Mouse (Mus musculus) stomach, embryonic 14.5 days (tissue): ENCODE data around the gene Ift46. TPM values are rescaled to one million over a fixed set of nuclear protein-coding genes. Genes with fewer than 3 reads are reported as not detected.

ENCODE experiments used
- ATAC-seq: fragments of 200-750 bp; cut with Nextera tagmentation; 2 replicates; pipeline ENCODE4 v1.8.0; 2017; ENCODE audit warnings: low read depth, moderate TSS enrichment; ENCODE audit not compliant: insufficient number of reproducible peaks, insufficient read depth, low FRiP score
- H3K27ac ChIP-seq: fragments of 300-500 bp; sonication (generic); 2 replicates; pipeline ENCODE4 v1.5.1; 2014; ENCODE audit warnings: mild to moderate bottlenecking, low read length, moderate library complexity, mixed read lengths
- H3K27me3 ChIP-seq: fragments of 300-500 bp; sonication (generic); 2 replicates; pipeline ENCODE4 v1.6.1; 2014; ENCODE audit warnings: low read length, control low read depth, mixed read lengths; ENCODE audit not compliant: control insufficient read depth, insufficient read depth
- H3K36me3 ChIP-seq: fragments of 300-500 bp; sonication (generic); 2 replicates; pipeline ENCODE4 v1.6.1; 2014; ENCODE audit warnings: mild to moderate bottlenecking, control low read depth, low read length, moderate library complexity, mixed read lengths; ENCODE audit not compliant: control insufficient read depth, insufficient read depth
- H3K4me1 ChIP-seq: fragments of 300-500 bp; sonication (generic); 2 replicates; pipeline ENCODE4 v1.6.1; 2014; ENCODE audit warnings: low read length, control low read depth, mixed read lengths; ENCODE audit not compliant: control insufficient read depth, insufficient read depth
- H3K4me2 ChIP-seq: fragments of 300-500 bp; sonication (generic); replicated peaks from 2 replicates; pipeline ENCODE4 v1.6.1; 2014; ENCODE audit warnings: low read depth, low read length, control low read depth
- H3K4me3 ChIP-seq: fragments of 300-500 bp; sonication (generic); 2 replicates; pipeline ENCODE4 v1.5.1; 2014; ENCODE audit warnings: low read depth, low read length, control low read depth
- H3K9ac ChIP-seq: fragments of 300-500 bp; sonication (generic); replicated peaks from 2 replicates; pipeline ENCODE4 v1.6.1; 2014; ENCODE audit warnings: low read depth, mild to moderate bottlenecking, control low read depth, low read length, moderate library complexity, mixed read lengths
- H3K9me3 ChIP-seq: fragments of 300-500 bp; sonication (generic); 2 replicates; pipeline ENCODE4 v1.6.1; 2016; ENCODE audit warnings: low read depth, low read length, control low read depth; ENCODE audit not compliant: control insufficient read depth
- WGBS: fragments of 180-500 bp; shearing (Covaris S2); extraction: QIAGEN DNeasy Blood & Tissue Kit; methylation state at CpG from one replicate; pipeline ENCODE4 v1.1.7; 2014; 5-methylcytosine and 5-hydroxymethylcytosine counted together
- polyA plus RNA-seq: library from polyadenylated mRNA; unstranded; fragments of >200 nt; fragmentation: Nextera tagmentation; extraction: Ambion mirVana; gene quantifications from 2 replicates; pipeline ENCODE4 v1.2.1, GENCODE M21; 2014

Gene Ift46
- polyA plus RNA-seq, 1 experiment from 2014 or later, result 119 TPM

- Histone ChIP-seq H3K9ac (peak overlapping the region; percentile 50), H3K4me2 (peak overlapping the region; percentile 95), H3K27me3 (no peaks in the 10 kb centered on the region), H3K27ac (peak overlapping the region; percentile 59; the same call in 1 of the 2 replicates), H3K4me3 (peak overlapping the region; percentile 54), H3K9me3 (peaks cover under 1% of the 10 kb centered on the region; the same call in 1 of the 2 replicates), H3K36me3 (no peaks in the 10 kb centered on the region), H3K4me1 (peaks cover 8% of the 10 kb centered on the region; the same call in 1 of the 2 replicates)
- peak; percentile 44 for ATAC-seq
- WGBS, result 1% methylated on average over 79 of the region's 79 CpGs
Measured at GRCm38 (mm10) chr9:44733671-44734523, 33.8 kb upstream of the Ift46 start.

- H3K4me2 ChIP-seq, result peak within 1 kb of the TSS; percentile 95
- no peaks in the 10 kb centered on the region for H3K27me3 ChIP-seq
- H3K27ac ChIP-seq, result peak within 1 kb of the TSS; percentile 59; the same call in 1 of the 2 replicates
- no peaks in the 10 kb centered on the region for H3K36me3 ChIP-seq
- H3K9me3 ChIP-seq, result peaks cover 5% of the 10 kb centered on the region; the same call in 1 of the 2 replicates
- H3K4me3 ChIP-seq, result peak within 1 kb of the TSS; percentile 54
- H3K9ac ChIP-seq, result peak within 1 kb of the TSS; percentile 50
- peak; percentile 81 for ATAC-seq
- under 1% methylated on average over 47 of the region's 47 CpGs for WGBS
- H3K4me1 ChIP-seq, result peaks cover 8% of the 10 kb centered on the region; the same call in 1 of the 2 replicates
Measured at GRCm38 (mm10) chr9:44734524-44735494, 32.9 kb upstream of the Ift46 start, which contains the start of gene Phldb1. Phldb1 (minus strand) TSS chr9:44735198.

GRCm38 (mm10) chr9:44735886-44736285 is 31.8 kb upstream of the Ift46 start:
- peaks cover 8% of the 10 kb centered on the region; the same call in 1 of the 2 replicates for H3K4me1 ChIP-seq
- no peak overlapping the region for H3K4me3 ChIP-seq
- no peak overlapping the region for H3K4me2 ChIP-seq
- 67% methylated on average over 6 of the region's 6 CpGs for WGBS
- no peak overlapping the region for H3K9ac ChIP-seq
- no peaks in the 10 kb centered on the region for H3K36me3 ChIP-seq
- peaks cover 5% of the 10 kb centered on the region; the same call in 1 of the 2 replicates for H3K9me3 ChIP-seq
- H3K27me3 ChIP-seq, result no peaks in the 10 kb centered on the region
- no peak for ATAC-seq
- no peak overlapping the region for H3K27ac ChIP-seq

- WGBS, result 77% methylated on average over 2 of the region's 2 CpGs
- H3K4me1 ChIP-seq, result peaks cover 8% of the 10 kb centered on the region; the same call in 1 of the 2 replicates
- no peak overlapping the region for H3K4me3 ChIP-seq
- no peak overlapping the region for H3K9ac ChIP-seq
- no peaks in the 10 kb centered on the region for H3K36me3 ChIP-seq
- no peak overlapping the region for H3K27ac ChIP-seq
- no peaks in the 10 kb centered on the region for H3K27me3 ChIP-seq
- H3K9me3 ChIP-seq, result peaks cover 5% of the 10 kb centered on the region; the same call in 1 of the 2 replicates
- no peak for ATAC-seq
- H3K4me2 ChIP-seq, result no peak overlapping the region
Measured at GRCm38 (mm10) chr9:44736301-44736700, 31.4 kb upstream of the Ift46 start.

GRCm38 (mm10) chr9:44737240-44737949 is 30.3 kb upstream of the Ift46 start:
- H3K4me1 ChIP-seq, result peaks cover 8% of the 10 kb centered on the region; the same call in 1 of the 2 replicates
- H3K9ac ChIP-seq, result no peak overlapping the region
- H3K27ac ChIP-seq, result peak overlapping the region; percentile 41
- peak overlapping the region; percentile 22; the same call in 1 of the 2 replicates for H3K4me2 ChIP-seq
- H3K27me3 ChIP-seq, result no peaks in the 10 kb centered on the region
- peaks cover 5% of the 10 kb centered on the region; the same call in 1 of the 2 replicates for H3K9me3 ChIP-seq
- peaks cover 4% of the 10 kb centered on the region; the same call in 1 of the 2 replicates for H3K36me3 ChIP-seq
- H3K4me3 ChIP-seq, result no peak overlapping the region
- 19% methylated on average over 8 of the region's 8 CpGs for whole genome bisulfite sequencing
- ATAC-seq, result peak; percentile 24; the same call in 1 of the 2 replicates

GRCm38 (mm10) chr9:44740663-44741192 is 27.0 kb upstream of the Ift46 start:
- H3K36me3 ChIP-seq, result peaks cover 26% of the 10 kb centered on the region
- no peaks in the 10 kb centered on the region for H3K27me3 ChIP-seq
- peaks cover 5% of the 10 kb centered on the region; the same call in 1 of the 2 replicates for H3K9me3 ChIP-seq
- H3K27ac ChIP-seq, result no peak overlapping the region
- no peak overlapping the region for H3K9ac ChIP-seq
- H3K4me1 ChIP-seq, result no peaks in the 10 kb centered on the region; the same call in 1 of the 2 replicates
- 84% methylated on average over 1 of the region's 1 CpGs for WGBS
- H3K4me3 ChIP-seq, result no peak overlapping the region
- no peak overlapping the region for H3K4me2 ChIP-seq
- ATAC-seq, result no peak

GRCm38 (mm10) chr9:44745371-44745770 is 22.3 kb upstream of the Ift46 start:
- 93% methylated on average over 7 of the region's 7 CpGs for WGBS

More at GRCm38 (mm10) chr9:44745371-44745770, 22.3 kb upstream of the Ift46 start:
- no peak overlapping the region for H3K27ac ChIP-seq
- H3K36me3 ChIP-seq, result peaks cover 62% of the 10 kb centered on the region
- H3K27me3 ChIP-seq, result no peaks in the 10 kb centered on the region
- no peak overlapping the region for H3K4me3 ChIP-seq
- H3K4me1 ChIP-seq, result no peaks in the 10 kb centered on the region
- H3K4me2 ChIP-seq, result no peak overlapping the region
- no peak overlapping the region for H3K9ac ChIP-seq
- no peaks in the 10 kb centered on the region for H3K9me3 ChIP-seq
- ATAC-seq, result no peak
